Mouse (Mus musculus) limb, embryonic 12.5 days (tissue): ENCODE data around the gene Zfp597. TPM values are rescaled to one million over a fixed set of nuclear protein-coding genes. Genes with fewer than 3 reads are reported as not detected.

ENCODE experiments used
- ATAC-seq: fragments of 200-750 bp; cut with Nextera tagmentation; 2 replicates; pipeline ENCODE4 v1.8.0; 2017; ENCODE audit warnings: low read depth, moderate TSS enrichment; ENCODE audit not compliant: insufficient number of reproducible peaks, insufficient read depth, low FRiP score, low TSS enrichment
- H3K27ac ChIP-seq: fragments of 300-500 bp; sonication (generic); 2 replicates; pipeline ENCODE4 v1.5.1; 2016; ENCODE audit warnings: mild to moderate bottlenecking, moderate library complexity
- H3K27me3 ChIP-seq: fragments of 300-500 bp; sonication (generic); 2 replicates; pipeline ENCODE4 v1.6.1; 2016; ENCODE audit warnings: mild to moderate bottlenecking, moderate library complexity
- H3K36me3 ChIP-seq: fragments of 300-500 bp; sonication (generic); 2 replicates; pipeline ENCODE4 v1.6.1; 2016; ENCODE audit warnings: mild to moderate bottlenecking, moderate library complexity
- H3K4me1 ChIP-seq: fragments of 300-500 bp; sonication (generic); replicated peaks from 2 replicates; pipeline ENCODE4 v1.6.1; 2016
- H3K4me2 ChIP-seq: fragments of 300-500 bp; sonication (generic); 2 replicates; pipeline ENCODE4 v1.6.1; 2016; ENCODE audit warnings: mild to moderate bottlenecking, moderate library complexity
- H3K4me3 ChIP-seq: fragments of 300-500 bp; sonication (generic); replicated peaks from 2 replicates; pipeline ENCODE4 v1.5.1; 2016; ENCODE audit warnings: mild to moderate bottlenecking
- H3K9ac ChIP-seq: fragments of 300-500 bp; sonication (generic); replicated peaks from 2 replicates; pipeline ENCODE4 v1.6.1; 2016; ENCODE audit warnings: mild to moderate bottlenecking, moderate library complexity
- H3K9me3 ChIP-seq: fragments of 300-500 bp; sonication (generic); 2 replicates; pipeline ENCODE4 v1.6.1; 2016; ENCODE audit warnings: mild to moderate bottlenecking, moderate library complexity
- whole genome bisulfite sequencing: fragments of 180-500 bp; shearing (Covaris S2); methylation state at CpG from one replicate; pipeline ENCODE4 v1.1.7; 2016; 5-methylcytosine and 5-hydroxymethylcytosine counted together
- polyA plus RNA-seq: library from polyadenylated mRNA; unstranded; fragments of >200 nt; fragmentation: Nextera tagmentation; extraction: Ambion mirVana; gene quantifications from 2 replicates; pipeline ENCODE4 v1.2.1, GENCODE M21; 2016

Gene Zfp597
- polyA plus RNA-seq, 1 experiment from 2014 or later = 5.6 TPM

GRCm38 (mm10) chr16:3896553-3896952 is 12.2 kb upstream of the Zfp597 start:
- Histone ChIP-seq H3K9ac (no peak overlapping the region), H3K27me3 (no peaks in the 10 kb centered on the region), H3K4me1 (no peaks in the 10 kb centered on the region), H3K9me3 (no peaks in the 10 kb centered on the region), H3K27ac (no peak overlapping the region), H3K4me2 (no peak overlapping the region), H3K36me3 (peaks cover 55% of the 10 kb centered on the region), H3K4me3 (no peak overlapping the region)
- no peak for ATAC-seq
- 94% methylated on average over 1 of the region's 1 CpGs for WGBS

DNA sequence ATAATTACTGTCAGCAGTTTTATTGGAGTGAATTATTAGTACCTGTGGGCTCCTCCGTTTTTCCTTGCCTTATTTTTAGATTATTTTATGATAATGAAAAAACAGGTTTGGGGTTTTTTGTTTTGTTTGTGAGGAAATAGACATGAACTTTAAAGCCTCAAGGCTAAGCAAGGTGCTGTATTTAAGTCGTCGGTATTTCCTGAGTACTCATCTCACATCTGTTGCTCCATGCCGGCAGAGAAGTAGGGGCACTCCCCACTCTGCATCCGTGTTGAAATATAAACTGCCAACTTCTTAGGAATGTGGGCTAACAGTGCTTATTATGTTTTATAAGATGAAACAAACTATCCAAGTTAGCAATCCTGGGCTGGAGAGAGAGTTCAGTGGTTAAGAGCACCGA is 11.7 kb upstream of the Zfp597 start:
- no peaks in the 10 kb centered on the region for H3K9me3 ChIP-seq
- H3K27me3 ChIP-seq = no peaks in the 10 kb centered on the region
- H3K4me3 ChIP-seq = no peak overlapping the region
- H3K27ac ChIP-seq = no peak overlapping the region
- H3K36me3 ChIP-seq = peaks cover 50% of the 10 kb centered on the region
- WGBS = 80% methylated on average over 6 of the region's 6 CpGs
- no peak overlapping the region for H3K9ac ChIP-seq
- ATAC-seq = no peak
- no peak overlapping the region for H3K4me2 ChIP-seq
- H3K4me1 ChIP-seq = no peaks in the 10 kb centered on the region

GRCm38 (mm10) chr16:3895173-3895792 is 10.9 kb upstream of the Zfp597 start:
- H3K27ac ChIP-seq = no peak overlapping the region
- no peaks in the 10 kb centered on the region for H3K9me3 ChIP-seq
- WGBS = 78% methylated on average over 9 of the region's 9 CpGs
- H3K4me1 ChIP-seq = no peaks in the 10 kb centered on the region
- no peak overlapping the region for H3K9ac ChIP-seq
- peaks cover 43% of the 10 kb centered on the region for H3K36me3 ChIP-seq
- no peak for ATAC-seq
- no peak overlapping the region for H3K4me2 ChIP-seq
- no peak overlapping the region for H3K4me3 ChIP-seq
- H3K27me3 ChIP-seq = no peaks in the 10 kb centered on the region

- WGBS = 58% methylated on average over 3 of the region's 3 CpGs
- Histone ChIP-seq H3K27ac (no peak overlapping the region), H3K36me3 (peaks cover 27% of the 10 kb centered on the region), H3K9me3 (no peaks in the 10 kb centered on the region), H3K4me3 (no peak overlapping the region), H3K4me1 (no peaks in the 10 kb centered on the region), H3K27me3 (no peaks in the 10 kb centered on the region), H3K4me2 (no peak overlapping the region), H3K9ac (no peak overlapping the region)
- ATAC-seq = no peak
Observed at GRCm38 (mm10) chr16:3893739-3894138, 9.4 kb upstream of the Zfp597 start.

- Histone ChIP-seq H3K4me3 (no peak overlapping the region), H3K36me3 (peaks cover 13% of the 10 kb centered on the region), H3K4me2 (no peak overlapping the region), H3K4me1 (no peaks in the 10 kb centered on the region), H3K27ac (no peak overlapping the region), H3K27me3 (no peaks in the 10 kb centered on the region), H3K9me3 (no peaks in the 10 kb centered on the region), H3K9ac (no peak overlapping the region)
- 94% methylated on average over 14 of the region's 14 CpGs for WGBS
- ATAC-seq = no peak
Observed at GRCm38 (mm10) chr16:3891621-3892295, 7.4 kb upstream of the Zfp597 start.

DNA sequence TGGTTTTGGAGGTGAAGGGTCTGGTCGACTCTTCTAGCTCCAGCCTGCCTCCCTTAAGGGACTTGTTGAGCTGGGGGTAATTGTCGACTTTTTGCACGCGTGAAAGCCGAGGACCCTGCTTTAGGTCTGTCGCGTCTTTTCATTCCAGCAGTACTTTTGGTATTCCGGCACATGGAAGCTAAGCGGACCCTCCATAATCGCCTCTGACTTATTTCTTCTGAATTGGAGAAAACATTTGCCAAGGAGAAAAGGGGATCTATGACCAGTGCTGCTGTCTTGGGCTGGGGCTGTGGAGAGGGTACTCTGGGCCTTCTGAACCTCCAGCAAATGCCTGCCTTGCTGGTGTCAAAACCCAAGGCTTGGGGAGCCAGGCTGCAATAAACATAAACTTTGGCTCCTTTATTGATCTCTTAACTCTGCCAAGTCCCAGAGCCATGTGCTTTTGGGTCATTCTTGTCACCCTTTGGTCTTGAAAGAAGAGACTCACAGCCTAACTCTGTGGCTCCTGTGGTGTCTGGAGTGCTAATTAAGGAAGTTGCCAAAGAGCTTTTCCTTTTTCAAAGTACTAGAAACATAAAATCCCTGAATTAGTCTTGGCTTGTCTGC is 807 bp upstream of the Zfp597 start:
- 2% methylated on average over 10 of the region's 10 CpGs for WGBS
- peak overlapping the region; percentile 88 for H3K27ac ChIP-seq
- no peaks in the 10 kb centered on the region for H3K27me3 ChIP-seq
- H3K9me3 ChIP-seq = no peaks in the 10 kb centered on the region
- H3K4me3 ChIP-seq = peak overlapping the region; percentile 90
- H3K36me3 ChIP-seq = no peaks in the 10 kb centered on the region; the same call in 1 of the 2 replicates
- ATAC-seq = no peak
- peak overlapping the region; percentile 67 for H3K4me2 ChIP-seq
- peak overlapping the region; percentile 85 for H3K9ac ChIP-seq
- H3K4me1 ChIP-seq = peaks cover 9% of the 10 kb centered on the region

DNA sequence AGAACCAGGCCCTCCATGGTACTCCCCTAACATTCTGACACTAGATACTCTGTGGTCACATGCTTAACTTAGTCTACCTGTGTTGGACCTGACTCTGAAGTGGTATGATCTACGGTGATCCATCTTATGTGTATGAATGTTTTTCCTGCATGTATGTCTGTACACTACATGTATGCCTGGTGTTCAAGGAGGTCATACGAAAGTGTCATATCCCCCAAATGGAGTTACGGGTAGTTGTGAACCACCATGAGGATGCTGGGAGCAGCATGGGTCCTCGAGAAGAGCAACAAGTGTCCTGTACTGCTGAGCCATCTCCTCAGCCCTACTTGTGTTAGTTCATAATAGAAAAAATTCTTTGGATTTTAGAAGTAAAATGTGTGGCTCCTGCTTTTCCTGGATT is 8.0 kb downstream of the Zfp597 start:
- 91% methylated on average over 4 of the region's 4 CpGs for WGBS
- Histone ChIP-seq H3K27me3 (no peaks in the 10 kb centered on the region), H3K4me3 (no peak overlapping the region), H3K36me3 (peaks cover 10% of the 10 kb centered on the region), H3K9me3 (no peaks in the 10 kb centered on the region), H3K4me1 (peaks cover 8% of the 10 kb centered on the region), H3K4me2 (no peak overlapping the region), H3K27ac (no peak overlapping the region), H3K9ac (no peak overlapping the region)
- ATAC-seq = no peak

GRCm38 (mm10) chr16:3872216-3873047 is 11.9 kb downstream of the Zfp597 start, which contains the start of gene Naa60:
Gene Naa60, plus strand, starts transcription at chr16:3872375.
- H3K4me2 ChIP-seq = peak within 1 kb of the TSS; percentile 85
- H3K27me3 ChIP-seq = no peaks in the 10 kb centered on the region
- WGBS = 4% methylated on average over 47 of the region's 47 CpGs
- peak within 1 kb of the TSS; percentile 69 for H3K9ac ChIP-seq
- H3K4me3 ChIP-seq = peak within 1 kb of the TSS; percentile 53
- H3K27ac ChIP-seq = peak within 1 kb of the TSS; percentile 50; the same call in 1 of the 2 replicates
- H3K9me3 ChIP-seq = no peaks in the 10 kb centered on the region
- peak; percentile 98 for ATAC-seq
- peaks cover 21% of the 10 kb centered on the region for H3K36me3 ChIP-seq
- H3K4me1 ChIP-seq = peaks cover 12% of the 10 kb centered on the region

DNA sequence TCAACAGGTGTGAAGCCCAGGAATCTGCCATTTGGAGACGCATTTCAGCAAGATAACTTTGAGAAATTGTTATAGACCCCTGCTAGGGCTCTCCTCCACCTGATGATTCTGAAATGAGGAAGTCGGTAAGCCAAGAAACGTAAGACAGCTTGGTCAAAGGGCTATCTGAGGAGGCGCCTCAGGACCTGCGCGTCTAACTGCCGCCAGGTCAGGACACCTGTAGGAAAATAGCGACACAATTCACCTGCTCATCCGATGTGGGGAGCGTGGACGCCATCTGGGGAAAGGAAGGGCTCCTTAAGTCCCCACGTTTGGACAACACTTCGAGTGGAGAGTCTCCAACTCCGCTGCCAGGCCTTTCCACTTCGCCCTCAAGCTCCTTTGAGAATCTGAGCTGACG is 12.5 kb downstream of the Zfp597 start:
- peak; percentile 21; the same call in 1 of the 2 replicates for ATAC-seq

GRCm38 (mm10) chr16:3859254-3859653 is 25.1 kb downstream of the Zfp597 start:
- Histone ChIP-seq H3K4me1 (no peaks in the 10 kb centered on the region), H3K4me3 (no peak overlapping the region), H3K9me3 (no peaks in the 10 kb centered on the region), H3K27me3 (no peaks in the 10 kb centered on the region), H3K4me2 (no peak overlapping the region), H3K27ac (no peak overlapping the region), H3K36me3 (peaks cover 24% of the 10 kb centered on the region), H3K9ac (no peak overlapping the region)
- 90% methylated on average over 4 of the region's 4 CpGs for WGBS
- no peak for ATAC-seq

More for the DNA sequence above, 12.5 kb downstream of the Zfp597 start:
- H3K27me3 ChIP-seq = no peaks in the 10 kb centered on the region
- peak overlapping the region; percentile 69 for H3K9ac ChIP-seq
- peak overlapping the region; percentile 85 for H3K4me2 ChIP-seq
- H3K27ac ChIP-seq = peak overlapping the region; percentile 23; the same call in 1 of the 2 replicates
- peak overlapping the region; percentile 53 for H3K4me3 ChIP-seq
- WGBS = 1% methylated on average over 16 of the region's 16 CpGs
- H3K36me3 ChIP-seq = peaks cover 23% of the 10 kb centered on the region
- H3K9me3 ChIP-seq = no peaks in the 10 kb centered on the region
- peaks cover 12% of the 10 kb centered on the region for H3K4me1 ChIP-seq

DNA sequence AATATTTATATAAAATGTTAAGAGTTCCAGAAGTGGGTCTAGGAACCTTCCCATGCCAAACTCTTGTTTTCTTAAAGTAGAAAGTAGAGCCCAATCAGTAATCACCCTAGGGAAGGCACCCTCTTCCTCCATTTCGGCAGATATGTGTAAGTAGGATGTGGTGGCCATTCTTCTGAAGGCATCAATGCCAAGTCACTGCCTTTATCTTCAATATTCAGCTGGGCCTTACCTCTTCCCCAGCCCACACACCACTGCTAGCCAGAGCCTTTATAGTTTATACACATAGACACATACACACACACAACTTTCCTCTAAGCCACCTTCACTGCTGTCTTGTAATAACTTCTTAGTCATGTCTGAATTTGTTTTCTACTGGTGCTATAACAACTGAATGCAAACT is 28.6 kb downstream of the Zfp597 start:
- Histone ChIP-seq H3K9ac (no peak overlapping the region), H3K4me3 (no peak overlapping the region), H3K4me2 (no peak overlapping the region), H3K27ac (no peak overlapping the region), H3K36me3 (peaks cover 4% of the 10 kb centered on the region), H3K4me1 (no peaks in the 10 kb centered on the region), H3K9me3 (no peaks in the 10 kb centered on the region), H3K27me3 (no peaks in the 10 kb centered on the region)
- 82% methylated on average over 1 of the region's 1 CpGs for WGBS
- no peak for ATAC-seq
